Mouse (Mus musculus) stomach, postnatal 0 days (tissue): ENCODE results near the gene Pde12.

ENCODE experiments used
- CTCF ChIP-seq: IDR thresholded peaks from 2 replicates; pipeline ENCODE4 v1.5.1; 2016; ENCODE audit warnings: antibody characterized with exemption, low read depth, mild to moderate bottlenecking, moderate library complexity
- EP300 ChIP-seq: optimal IDR thresholded peaks from 2 replicates; pipeline ENCODE3; 2016; ENCODE audit warnings: antibody characterized with exemption

DNA sequence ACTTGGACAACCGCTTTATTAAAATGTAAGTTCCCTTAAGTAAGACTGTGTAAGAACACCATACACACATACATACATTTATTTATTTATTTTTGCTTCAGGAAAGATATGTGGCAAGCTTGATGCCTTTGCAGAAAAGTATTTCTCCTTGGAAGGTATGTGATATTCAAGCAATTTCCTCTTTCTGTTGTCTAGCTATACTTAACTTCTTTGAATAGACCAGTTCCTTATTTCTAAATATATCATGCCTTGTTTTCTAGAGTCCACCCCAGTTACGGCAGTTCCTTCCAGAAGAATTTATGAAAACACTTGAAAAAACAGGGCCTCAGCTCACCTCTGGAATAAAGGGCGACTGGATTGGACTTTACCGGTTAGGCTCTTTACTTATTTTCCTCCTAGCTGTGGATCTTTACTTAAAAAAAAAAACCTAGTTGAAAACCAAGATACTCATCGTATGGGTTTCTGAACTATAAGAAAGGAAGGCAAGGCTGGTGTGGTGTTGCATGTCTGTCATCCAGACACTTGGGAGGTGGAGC, 43.0 kb downstream of the Pde12 start:
- TF ChIP-seq EP300 (no peak), CTCF (no peak)
